Mouse (Mus musculus) erythroblast, embryonic 14.5 days (primary cell): ENCODE measurements around the gene Dnah6. TPM values are rescaled to one million over a fixed set of nuclear protein-coding genes. Genes with fewer than 3 reads are reported as not detected.

Experiments used
- H3K27me3 ChIP-seq: 2 replicates; pipeline ENCODE4 v1.6.1; 2012; ENCODE audit warnings: inconsistent platforms; ENCODE audit not compliant: control insufficient read depth
- H3K36me3 ChIP-seq: 2 replicates; pipeline ENCODE4 v1.6.1; 2012; ENCODE audit warnings: mild to moderate bottlenecking, inconsistent platforms; ENCODE audit not compliant: control insufficient read depth
- H3K4me1 ChIP-seq: 2 replicates; pipeline ENCODE4 v1.6.1; 2012; ENCODE audit warnings: inconsistent platforms; ENCODE audit not compliant: control insufficient read depth
- H3K4me3 ChIP-seq: replicated peaks from 2 replicates; pipeline ENCODE3; 2012; ENCODE audit warnings: moderate library complexity, mild to moderate bottlenecking, inconsistent platforms
- H3K9me3 ChIP-seq: 2 replicates; pipeline ENCODE4 v1.6.1; 2012; ENCODE audit warnings: low read length, inconsistent platforms, mixed read lengths; ENCODE audit not compliant: control insufficient read depth
- GATA1 ChIP-seq: IDR thresholded peaks from 2 replicates; pipeline ENCODE4 v1.6.1; 2012; ENCODE audit warnings: low read length, inconsistent platforms, mixed read lengths
- TAL1 ChIP-seq: IDR thresholded peaks from 3 replicates; pipeline ENCODE4 v1.6.1; 2012; ENCODE audit warnings: low read length, inconsistent platforms, mixed read lengths
- polyA plus RNA-seq: library from polyadenylated mRNA; stranded (reverse); fragments of >175 nt; gene quantifications from 2 replicates; pipeline ENCODE4 v1.2.3, GENCODE M21; 2012

The Dnah6 gene
- polyA plus RNA-seq, 1 experiment: under 0.01 TPM

DNA sequence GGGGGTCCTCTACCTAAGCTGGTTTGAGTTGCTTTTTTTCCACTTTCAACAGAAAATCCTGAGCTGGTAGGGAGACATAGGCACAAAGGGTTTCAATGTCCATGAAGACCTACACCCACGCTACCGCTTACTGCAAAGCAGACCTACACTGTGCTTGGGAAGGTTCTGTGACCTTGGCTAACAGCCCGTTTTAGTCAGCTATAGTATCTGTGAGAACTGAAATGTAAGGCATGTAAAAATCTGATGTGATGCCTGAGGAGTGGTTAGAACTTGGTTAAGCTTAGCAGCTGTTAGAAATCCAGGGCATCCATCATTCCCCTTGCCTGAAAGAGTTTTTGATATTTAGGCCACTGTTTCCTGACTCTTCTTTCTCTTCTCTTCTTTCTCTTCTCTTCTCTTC is 46.3 kb downstream of the Dnah6 start:
- no peaks in the 10 kb centered on the region for H3K36me3 ChIP-seq

DNA sequence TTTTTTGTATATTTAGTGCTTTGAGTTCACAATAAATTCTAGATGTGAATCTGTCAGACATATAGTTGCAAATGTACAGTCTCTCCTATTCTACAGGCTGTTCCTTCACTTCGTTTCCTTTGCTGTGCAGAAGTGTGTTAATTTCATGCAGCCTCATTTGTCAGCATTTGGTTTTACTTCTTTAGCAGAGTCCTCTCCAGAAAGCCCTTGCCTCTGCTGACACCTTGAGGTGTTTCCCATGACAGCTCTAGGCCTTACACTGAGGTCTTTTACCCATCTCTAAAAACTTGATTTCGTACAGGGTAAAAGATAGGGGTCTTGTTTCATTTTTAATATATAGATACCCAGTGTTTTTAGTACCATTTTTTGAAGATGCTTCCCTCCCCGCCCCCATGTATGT is 54.2 kb downstream of the Dnah6 start:
- H3K27me3 ChIP-seq: no peaks in the 10 kb centered on the region
- no peak for TF ChIP-seq TAL1
- TF ChIP-seq GATA1: no peak
- H3K4me3 ChIP-seq: no peak overlapping the region
- no peaks in the 10 kb centered on the region for H3K4me1 ChIP-seq
- H3K36me3 ChIP-seq: no peaks in the 10 kb centered on the region
- H3K9me3 ChIP-seq: no peaks in the 10 kb centered on the region

More for the DNA sequence above, 46.3 kb downstream of the Dnah6 start:
- no peaks in the 10 kb centered on the region for H3K4me1 ChIP-seq
- H3K27me3 ChIP-seq: no peaks in the 10 kb centered on the region
- H3K9me3 ChIP-seq: no peaks in the 10 kb centered on the region
- no peak overlapping the region for H3K4me3 ChIP-seq
- TF ChIP-seq GATA1 (no peak), TAL1 (no peak)

DNA sequence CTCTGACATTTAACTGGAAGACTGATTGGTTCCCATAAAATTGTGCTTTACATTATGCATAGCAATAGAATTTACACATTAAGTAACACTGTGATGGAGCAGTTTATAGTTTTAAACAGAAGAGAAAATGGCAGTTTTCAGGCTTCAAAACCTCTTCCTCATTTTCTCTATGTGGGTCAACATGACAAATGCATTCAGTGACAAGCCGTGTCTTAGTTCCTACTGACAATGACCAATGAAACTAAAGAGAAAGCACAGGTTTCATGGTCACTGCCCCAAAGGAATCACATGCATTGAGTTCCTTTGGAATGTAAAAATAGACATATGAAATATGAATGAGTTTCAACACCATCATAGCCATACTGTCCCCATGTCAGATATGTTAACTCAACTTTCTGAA is 58.5 kb downstream of the Dnah6 start:
- no peak overlapping the region for H3K4me3 ChIP-seq
- no peaks in the 10 kb centered on the region for H3K4me1 ChIP-seq
- TF ChIP-seq TAL1 (no peak), GATA1 (no peak)
- no peaks in the 10 kb centered on the region for H3K9me3 ChIP-seq
- no peaks in the 10 kb centered on the region for H3K27me3 ChIP-seq
- H3K36me3 ChIP-seq: no peaks in the 10 kb centered on the region

DNA sequence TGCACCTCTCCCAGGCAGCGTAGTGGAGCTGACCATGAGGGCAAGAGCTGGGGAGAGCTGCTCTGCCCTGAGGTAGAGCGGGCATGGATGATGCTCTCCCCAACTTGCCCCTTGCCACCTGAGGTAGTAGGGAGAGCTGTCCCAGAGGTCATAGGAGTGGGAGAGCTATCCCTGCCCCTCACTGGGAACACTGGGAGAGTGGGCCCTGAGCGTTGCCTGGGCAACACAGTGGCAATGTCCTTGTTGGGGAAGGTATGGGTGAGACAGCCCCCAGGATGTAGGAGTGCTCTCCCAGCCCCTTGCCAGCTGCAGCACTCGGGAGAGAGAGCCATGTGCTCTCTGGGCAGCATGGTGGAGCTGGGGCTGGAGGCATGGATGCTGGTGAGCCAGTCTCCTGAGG is 60.1 kb downstream of the Dnah6 start:
- H3K9me3 ChIP-seq: no peaks in the 10 kb centered on the region
- H3K4me3 ChIP-seq: no peak overlapping the region
- no peaks in the 10 kb centered on the region for H3K4me1 ChIP-seq
- no peaks in the 10 kb centered on the region for H3K27me3 ChIP-seq
- no peak for TF ChIP-seq TAL1
- no peak for TF ChIP-seq GATA1
- no peaks in the 10 kb centered on the region for H3K36me3 ChIP-seq

DNA sequence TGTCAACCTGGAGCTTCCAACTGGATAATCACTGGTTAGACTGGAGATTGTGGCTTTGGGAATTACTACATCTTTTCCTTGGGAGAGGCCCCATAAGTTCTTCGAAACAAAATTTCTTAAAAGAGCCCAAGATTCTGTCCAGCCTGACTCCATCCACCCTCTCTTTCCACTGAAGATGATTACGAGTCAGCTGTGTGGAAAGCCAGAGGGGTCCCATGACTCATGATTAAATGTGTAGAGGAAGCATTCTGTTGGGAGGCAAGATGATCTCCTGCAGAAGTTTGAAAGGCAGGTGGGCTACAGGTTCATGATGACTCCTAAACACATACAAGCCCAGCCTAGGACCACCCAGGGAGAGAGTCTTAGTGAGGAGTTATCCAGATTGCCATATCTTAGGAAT is 66.0 kb downstream of the Dnah6 start:
- H3K9me3 ChIP-seq: no peaks in the 10 kb centered on the region
- H3K36me3 ChIP-seq: no peaks in the 10 kb centered on the region
- no peaks in the 10 kb centered on the region for H3K27me3 ChIP-seq
- H3K4me1 ChIP-seq: no peaks in the 10 kb centered on the region
- TF ChIP-seq GATA1 (no peak), TAL1 (no peak)
- H3K4me3 ChIP-seq: no peak overlapping the region

DNA sequence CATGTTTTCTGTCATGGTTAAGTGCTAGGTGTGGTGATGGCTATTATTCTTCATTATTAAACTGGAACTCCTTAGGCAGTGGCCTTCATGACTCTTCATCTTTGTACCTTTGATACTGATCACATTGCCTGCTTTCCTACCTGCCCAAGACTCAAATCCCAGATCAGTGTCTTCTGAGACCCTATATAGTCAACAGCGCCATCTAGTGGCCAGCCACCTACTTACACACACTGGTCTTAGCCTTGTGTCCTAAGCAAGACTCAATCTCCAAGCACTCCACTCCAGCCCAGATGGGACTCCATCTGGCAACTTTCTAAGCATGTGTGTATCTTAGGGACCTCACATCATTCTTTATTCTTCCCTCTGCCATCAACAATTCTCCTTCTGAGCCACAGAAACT is 67.8 kb downstream of the Dnah6 start:
- no peaks in the 10 kb centered on the region for H3K9me3 ChIP-seq
- H3K27me3 ChIP-seq: no peaks in the 10 kb centered on the region
- H3K4me1 ChIP-seq: no peaks in the 10 kb centered on the region
- H3K4me3 ChIP-seq: no peak overlapping the region
- TF ChIP-seq GATA1 (no peak), TAL1 (no peak)
- no peaks in the 10 kb centered on the region for H3K36me3 ChIP-seq

DNA sequence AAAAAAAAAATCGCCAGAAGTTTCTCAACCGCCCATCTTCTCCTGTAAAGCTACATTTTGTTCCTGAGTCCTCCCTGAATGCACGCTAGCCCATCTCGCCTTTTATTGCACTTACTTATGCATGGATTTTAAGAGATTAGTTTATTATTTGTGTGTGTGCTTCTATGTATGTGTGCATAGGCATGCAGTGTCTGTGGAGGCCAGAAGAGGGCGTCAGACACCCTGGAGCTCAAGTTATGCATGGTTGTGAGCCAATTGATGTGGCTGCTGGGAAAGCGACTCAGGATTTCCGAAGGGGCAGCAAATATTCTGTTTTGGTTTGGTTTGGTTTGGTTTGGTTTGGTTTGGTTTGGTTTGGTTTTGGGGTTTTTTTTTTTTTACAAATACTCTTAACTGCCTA is 78.0 kb downstream of the Dnah6 start:
- Histone ChIP-seq H3K9me3 (peaks cover 6% of the 10 kb centered on the region; the same call in 1 of the 2 replicates), H3K27me3 (no peaks in the 10 kb centered on the region), H3K4me3 (no peak overlapping the region), H3K4me1 (no peaks in the 10 kb centered on the region), H3K36me3 (no peaks in the 10 kb centered on the region)
- TF ChIP-seq TAL1 (no peak), GATA1 (no peak)

DNA sequence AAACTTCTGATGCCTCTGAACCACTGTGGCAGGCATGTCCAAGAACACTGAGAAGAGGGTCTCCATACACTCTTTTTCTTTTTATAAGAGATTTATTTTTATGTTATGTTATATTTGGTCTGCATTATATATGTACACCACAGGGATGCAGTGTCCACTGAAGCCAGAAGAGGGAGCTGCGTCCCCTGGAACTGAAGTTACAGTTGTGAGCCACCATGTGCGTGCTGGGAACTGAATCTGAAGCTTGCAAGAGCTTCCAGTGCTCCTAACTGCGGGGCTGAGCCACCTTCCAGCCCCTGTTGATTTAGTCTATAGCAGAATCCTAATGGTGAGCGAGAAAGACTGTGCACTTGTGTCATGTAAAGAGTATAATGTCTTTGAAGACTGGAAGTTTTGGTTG is 78.7 kb downstream of the Dnah6 start:
- peaks cover 6% of the 10 kb centered on the region; the same call in 1 of the 2 replicates for H3K9me3 ChIP-seq
- H3K4me3 ChIP-seq: no peak overlapping the region
- TF ChIP-seq TAL1: no peak
- no peak for TF ChIP-seq GATA1
- no peaks in the 10 kb centered on the region for H3K27me3 ChIP-seq
- H3K4me1 ChIP-seq: no peaks in the 10 kb centered on the region
- no peaks in the 10 kb centered on the region for H3K36me3 ChIP-seq

DNA sequence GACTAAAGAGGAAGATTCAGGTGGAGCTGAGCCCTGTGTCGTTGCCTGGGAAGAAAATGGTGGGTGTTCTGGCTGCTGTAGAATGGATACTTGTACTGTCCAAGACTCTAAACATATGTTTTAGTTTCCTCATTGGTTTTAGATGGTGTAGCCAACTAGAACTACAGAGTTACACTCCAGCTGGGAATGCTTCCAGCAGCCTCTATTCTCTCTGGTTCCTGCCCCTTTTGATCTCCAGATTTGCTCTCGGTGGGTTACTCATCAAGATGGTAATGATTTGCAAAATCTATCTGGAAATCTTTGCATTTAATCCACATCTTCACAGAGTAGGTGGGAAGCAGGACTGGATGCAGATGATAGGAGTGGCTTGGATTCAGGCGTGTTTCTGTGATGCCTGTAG is 80.6 kb downstream of the Dnah6 start:
- TF ChIP-seq GATA1 (no peak), TAL1 (no peak)
- Histone ChIP-seq H3K4me3 (no peak overlapping the region), H3K36me3 (no peaks in the 10 kb centered on the region), H3K4me1 (no peaks in the 10 kb centered on the region), H3K27me3 (no peaks in the 10 kb centered on the region), H3K9me3 (peaks cover 6% of the 10 kb centered on the region; the same call in 1 of the 2 replicates)

DNA sequence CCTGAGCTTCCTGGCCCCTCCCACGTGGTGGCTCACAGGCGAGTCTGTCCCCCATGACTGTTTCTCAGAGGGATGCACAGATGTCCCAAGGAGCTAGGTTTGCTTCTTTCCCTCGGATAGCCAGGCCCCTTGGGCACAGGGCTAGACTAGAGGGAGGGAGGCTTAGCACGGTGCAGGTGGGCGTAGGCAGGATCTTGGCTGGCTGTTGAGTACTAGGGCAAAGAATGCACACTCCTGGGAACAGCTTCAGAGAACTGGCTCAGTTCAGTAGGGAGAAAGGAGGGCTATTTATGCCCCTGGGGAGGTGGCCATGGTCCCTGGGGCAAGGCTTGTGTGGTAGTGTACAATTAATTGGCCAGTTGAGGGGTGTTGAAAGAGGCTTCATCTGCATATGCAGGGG is 88.7 kb downstream of the Dnah6 start:
- no peaks in the 10 kb centered on the region for H3K4me1 ChIP-seq
- TF ChIP-seq TAL1 (no peak), GATA1 (no peak)
- H3K27me3 ChIP-seq: no peaks in the 10 kb centered on the region
- H3K4me3 ChIP-seq: no peak overlapping the region
- no peaks in the 10 kb centered on the region for H3K36me3 ChIP-seq
- no peaks in the 10 kb centered on the region for H3K9me3 ChIP-seq
